Mouse (Mus musculus) heart, adult 2 months (tissue): ENCODE data around the gene Thap4. TPM values are rescaled to one million over a fixed set of nuclear protein-coding genes. Genes with fewer than 3 reads are reported as not detected.

Experiments
- DNase-seq, 2 experiments: peaks; one replicate each; pipeline ENCODE4 v3.0.0; 2021
- H3K27ac ChIP-seq: fragments of 200-600 bp; 2 replicates; pipeline ENCODE4 v1.8.1; 2022
- H3K27me3 ChIP-seq: fragments of 200-500 bp; 2 replicates; pipeline ENCODE4 v1.6.1; 2012; ENCODE audit warnings: mild to moderate bottlenecking, low read length, inconsistent platforms, mixed read lengths; ENCODE audit not compliant: control insufficient read depth, insufficient read depth
- H3K36me3 ChIP-seq: fragments of 200-500 bp; 2 replicates; pipeline ENCODE4 v1.6.1; 2012; ENCODE audit warnings: low read length, inconsistent platforms; ENCODE audit not compliant: control insufficient read depth, insufficient read depth
- H3K4me1 ChIP-seq: fragments of 200-500 bp; 2 replicates; pipeline ENCODE4 v1.6.1; 2011; ENCODE audit warnings: low read length; ENCODE audit not compliant: control insufficient read depth, insufficient read depth
- H3K4me3 ChIP-seq: fragments of 200-600 bp; 2 replicates; pipeline ENCODE4 v1.8.1; 2022
- H3K79me2 ChIP-seq: fragments of 200-500 bp; replicated peaks from 2 replicates; pipeline ENCODE4 v1.6.1; 2012; ENCODE audit warnings: mild to moderate bottlenecking, inconsistent platforms, low read length, moderate library complexity, mixed read lengths; ENCODE audit not compliant: control insufficient read depth, insufficient read depth
- H3K9ac ChIP-seq: fragments of 200-500 bp; 2 replicates; pipeline ENCODE4 v1.6.1; 2012; ENCODE audit warnings: low read depth, mild to moderate bottlenecking, control low read depth, inconsistent platforms, low read length, mixed read lengths
- CTCF ChIP-seq: fragments of 200-600 bp; IDR thresholded peaks from 2 replicates; pipeline ENCODE4 v1.8.1; 2022; ENCODE audit warnings: antibody characterized with exemption, mild to moderate bottlenecking, moderate library complexity
- EP300 ChIP-seq: fragments of 200-500 bp; IDR thresholded peaks from 2 replicates; pipeline ENCODE4 v1.6.1; 2011; ENCODE audit warnings: low read depth, low read length, control low read depth; ENCODE audit not compliant: insufficient read depth
- POLR2A ChIP-seq: fragments of 200-500 bp; IDR thresholded peaks from 2 replicates; pipeline ENCODE4 v1.6.1; 2011; ENCODE audit warnings: mild to moderate bottlenecking, low read depth, low read length, control low read depth; ENCODE audit not compliant: insufficient read depth
- WGBS: fragments of 180-500 bp; shearing (Covaris S2); methylation state at CpG from one replicate; pipeline ENCODE4 v1.1.7; 2018; 5-methylcytosine and 5-hydroxymethylcytosine counted together
- intact Hi-C: fragments of 180-260 bp; cut with DNase I; formaldehyde crosslinking; loops from one replicate; pipeline ENCODE4 v1.15.1; 2025
- polyA plus RNA-seq: library from polyadenylated mRNA; depleted of rRNA; stranded (reverse); fragments of >200 nt; gene quantifications from 2 replicates; pipeline ENCODE4 v1.2.3, GENCODE M21; 2012
- total RNA-seq, 2 experiments: library from RNA; stranded (reverse); gene quantifications; 2 replicates each; pipeline ENCODE4 v1.2.3; 2021

The Thap4 gene
- total and polyA plus RNA-seq, 3 experiments: 69.0 to 80.4 (median 75.0) TPM

DNA sequence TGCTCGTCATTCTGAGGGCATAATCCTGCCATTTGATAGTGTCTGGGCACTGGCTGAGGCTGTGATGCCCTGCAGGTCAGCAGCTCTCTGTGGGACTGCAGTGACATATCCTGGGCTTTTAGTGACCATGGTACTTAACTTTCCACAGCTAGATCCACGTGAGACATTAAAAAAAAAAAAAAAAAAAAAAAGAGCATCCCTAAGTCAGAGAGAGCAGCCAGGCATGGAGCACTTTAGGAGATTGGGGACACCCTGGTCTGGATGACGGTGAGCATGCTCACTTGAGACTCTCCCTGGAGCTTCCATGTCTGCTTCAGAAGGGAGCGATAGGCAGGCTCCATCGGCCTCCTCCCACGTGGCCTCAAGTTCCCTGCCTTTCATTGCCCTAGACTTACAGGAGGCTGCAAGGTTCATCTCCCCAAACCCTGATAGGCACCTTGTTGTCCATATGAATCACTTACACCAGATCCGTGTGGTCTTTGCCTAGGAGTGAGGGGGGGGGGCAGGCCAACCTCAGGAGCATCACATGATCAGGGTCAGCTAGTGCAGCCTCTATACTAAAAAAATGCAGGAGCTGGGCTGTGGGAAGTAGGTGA, 64.7 kb downstream of the Thap4 start:
- 84% methylated on average over 7 of the region's 7 CpGs for WGBS
- intact Hi-C loops: loop anchor here (5.0 kb wide), 1 partner anchor 53 kb away; no protein-coding TSS in a partner anchor
- H3K4me1 ChIP-seq: peaks cover 13% of the 10 kb centered on the region
- H3K27ac ChIP-seq: no peak overlapping the region
- H3K36me3 ChIP-seq: no peaks in the 10 kb centered on the region
- H3K27me3 ChIP-seq: no peaks in the 10 kb centered on the region
- no peaks in the 10 kb centered on the region for H3K79me2 ChIP-seq
- no peak for DNase-seq
- TF ChIP-seq CTCF (no peak), POLR2A (no peak)
- H3K9ac ChIP-seq: no peak overlapping the region
- no peak overlapping the region for H3K4me3 ChIP-seq

GRCm38 (mm10) chr1:93688154-93688553, 66.5 kb downstream of the Thap4 start:
- no peaks in the 10 kb centered on the region for H3K27me3 ChIP-seq
- H3K9ac ChIP-seq: no peak overlapping the region
- peak in 1 of 2 experiments; percentile 52 for DNase-seq
- no peaks in the 10 kb centered on the region for H3K79me2 ChIP-seq
- no peak overlapping the region for H3K4me3 ChIP-seq
- no peak for TF ChIP-seq POLR2A
- peak; percentile 20 for TF ChIP-seq CTCF
- 0 out of 2 replicates have a peak, but pooled peaks have one; percentile 38 for TF ChIP-seq EP300
- H3K36me3 ChIP-seq: no peaks in the 10 kb centered on the region
- intact Hi-C loops: loop anchor here (5.0 kb wide), 1 partner anchor 51 kb away; no protein-coding TSS in a partner anchor
- peaks cover 8% of the 10 kb centered on the region for H3K4me1 ChIP-seq
- H3K27ac ChIP-seq: no peak overlapping the region
- WGBS: 44% methylated on average over 8 of the region's 8 CpGs

DNA sequence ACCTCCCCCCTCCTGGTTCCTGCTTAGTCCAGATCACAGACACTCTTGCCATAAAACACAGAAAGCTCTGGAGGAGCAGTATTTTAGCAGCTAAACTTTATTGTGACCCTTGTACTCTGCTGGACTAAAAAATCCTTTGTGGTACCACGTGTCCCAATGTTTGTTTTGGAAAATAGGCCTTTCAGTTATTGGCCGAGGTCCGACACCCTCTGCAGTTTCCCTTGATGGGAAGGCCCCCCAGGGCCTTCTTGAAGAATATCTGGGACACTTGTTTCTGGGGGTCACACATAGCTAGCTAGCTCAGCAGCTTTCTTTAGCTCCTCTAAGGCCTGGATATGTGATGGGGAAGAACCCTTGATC, 67.7 kb downstream of the Thap4 start:
- peak in 1 of 2 experiments; percentile 24 for DNase-seq
- Histone ChIP-seq H3K9ac (no peak overlapping the region), H3K4me1 (peaks cover 8% of the 10 kb centered on the region), H3K36me3 (no peaks in the 10 kb centered on the region), H3K27me3 (no peaks in the 10 kb centered on the region), H3K27ac (peak overlapping the region; percentile 73), H3K79me2 (no peaks in the 10 kb centered on the region), H3K4me3 (peak overlapping the region; percentile 66)
- WGBS: 47% methylated on average over 3 of the region's 3 CpGs
- TF ChIP-seq POLR2A (no peak), EP300 (0 out of 2 replicates have a peak, but pooled peaks have one; percentile 1), CTCF (no peak)
- intact Hi-C loops: loop anchor here (5.0 kb wide), 1 partner anchor 50 kb away; no protein-coding TSS in a partner anchor

DNA sequence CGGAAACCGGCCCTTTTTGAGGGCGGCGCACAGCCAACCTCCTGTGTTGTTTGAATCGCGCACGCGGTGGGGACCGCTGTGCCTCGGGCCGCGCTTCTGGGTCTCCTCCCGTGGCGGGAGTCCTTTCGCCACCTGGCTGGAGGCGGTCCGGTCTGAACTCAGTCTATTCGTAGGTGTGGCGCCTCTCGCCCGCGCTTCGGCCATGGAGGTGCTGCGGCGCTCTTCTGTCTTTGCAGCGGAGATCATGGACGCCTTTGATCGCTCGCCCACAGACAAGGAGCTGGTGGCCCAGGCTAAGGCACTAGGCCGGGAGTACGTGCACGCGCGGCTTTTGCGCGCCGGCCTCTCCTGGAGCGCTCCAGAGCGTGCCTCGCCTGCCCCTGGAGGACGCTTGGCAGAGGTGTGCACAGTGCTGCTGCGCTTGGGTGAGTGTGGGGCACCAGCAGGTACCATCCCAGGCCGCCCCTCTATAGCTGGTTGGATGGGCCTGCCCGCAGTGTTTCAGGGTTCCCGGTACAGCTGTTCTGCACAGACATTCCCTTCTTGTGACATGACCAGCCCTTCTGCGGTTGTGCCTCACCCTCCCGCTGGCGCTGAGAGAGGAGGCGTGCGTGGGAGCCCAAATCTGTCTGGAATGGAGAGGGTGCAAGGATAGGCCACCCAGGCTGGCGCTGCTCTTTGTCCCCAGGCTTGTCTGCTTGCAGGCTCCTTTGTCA, 68.3 kb downstream of the Thap4 start:
- peak; percentile 60 to 62 for DNase-seq
- 8% methylated on average over 51 of the region's 51 CpGs for WGBS
- Histone ChIP-seq H3K79me2 (no peaks in the 10 kb centered on the region), H3K9ac (peak overlapping the region; percentile 70), H3K27me3 (no peaks in the 10 kb centered on the region), H3K4me3 (peak overlapping the region; percentile 66), H3K4me1 (peaks cover 8% of the 10 kb centered on the region), H3K36me3 (no peaks in the 10 kb centered on the region), H3K27ac (peak overlapping the region; percentile 73)
- peak; percentile 64 for TF ChIP-seq CTCF
- 0 out of 2 replicates have a peak, but pooled peaks have one; percentile 15 for TF ChIP-seq EP300
- no peak for TF ChIP-seq POLR2A
- intact Hi-C loops: loop anchor here (5.0 kb wide), 1 partner anchor 49 kb away; no protein-coding TSS in a partner anchor

- WGBS: under 1% methylated on average over 77 of the region's 78 CpGs
- Histone ChIP-seq H3K9ac (peak within 1 kb of the TSS; percentile 70), H3K4me1 (peaks cover 9% of the 10 kb centered on the region), H3K4me3 (peak within 1 kb of the TSS; percentile 66), H3K27ac (peak within 1 kb of the TSS; percentile 73), H3K36me3 (no peaks in the 10 kb centered on the region), H3K27me3 (no peaks in the 10 kb centered on the region), H3K79me2 (no peaks in the 10 kb centered on the region)
- TF ChIP-seq POLR2A (0 out of 2 replicates have a peak, but pooled peaks have one; percentile 36), EP300 (no peak)
- peak; percentile 86 to 88 for DNase-seq
- intact Hi-C loops: loop anchor here (2.0 to 5.0 kb wide), 2 partner anchors 17 to 48 kb away; no protein-coding TSS in a partner anchor
These were observed 69.0 kb downstream of the Thap4 start, which contains the start of gene Bok for GRCm38 (mm10) chr1:93685401-93686244. Bok (plus strand) TSS chr1:93685660.
